Mouse (Mus musculus) stomach, postnatal 0 days (tissue): ENCODE results near the gene Mtfr1l. TPM values are rescaled to one million over a fixed set of nuclear protein-coding genes. Genes with fewer than 3 reads are reported as not detected.

ENCODE experiments used
- ATAC-seq: fragments of 200-750 bp; cut with Nextera tagmentation; 2 replicates; pipeline ENCODE4 v1.8.0; 2017; ENCODE audit not compliant: low FRiP score, low TSS enrichment
- DNase-seq: peaks from one replicate; pipeline ENCODE4 v3.0.0-alpha.2; 2016; ENCODE audit warnings: low spot score
- H3K27ac ChIP-seq: fragments of 300-500 bp; sonication (generic); replicated peaks from 2 replicates; pipeline ENCODE4 v1.5.1; 2014; ENCODE audit warnings: mild to moderate bottlenecking, control low read depth
- H3K27me3 ChIP-seq: fragments of 300-500 bp; sonication (generic); 2 replicates; pipeline ENCODE4 v1.6.1; 2014; ENCODE audit warnings: low read length; ENCODE audit not compliant: control insufficient read depth, insufficient read depth
- H3K36me3 ChIP-seq: fragments of 300-500 bp; sonication (generic); 2 replicates; pipeline ENCODE4 v1.6.1; 2014; ENCODE audit warnings: low read length, mixed read lengths; ENCODE audit not compliant: control insufficient read depth, insufficient read depth
- H3K4me1 ChIP-seq: fragments of 300-500 bp; sonication (generic); replicated peaks from 2 replicates; pipeline ENCODE4 v1.6.1; 2014; ENCODE audit warnings: antibody characterized with exemption; ENCODE audit not compliant: control insufficient read depth, insufficient read depth
- H3K4me2 ChIP-seq: fragments of 300-500 bp; sonication (generic); replicated peaks from 2 replicates; pipeline ENCODE4 v1.6.1; 2014; ENCODE audit warnings: low read depth, mild to moderate bottlenecking, control low read depth, moderate library complexity
- H3K4me3 ChIP-seq: fragments of 300-500 bp; sonication (generic); 2 replicates; pipeline ENCODE4 v1.5.1; 2014; ENCODE audit warnings: low read depth, low read length, control low read depth
- H3K9ac ChIP-seq: fragments of 300-500 bp; sonication (generic); 2 replicates; pipeline ENCODE4 v1.6.1; 2014; ENCODE audit warnings: mild to moderate bottlenecking, low read length, control low read depth, mixed read lengths
- H3K9me3 ChIP-seq: fragments of 300-500 bp; sonication (generic); 2 replicates; pipeline ENCODE4 v1.6.1; 2016; ENCODE audit warnings: low read length; ENCODE audit not compliant: control insufficient read depth
- CTCF ChIP-seq: IDR thresholded peaks from 2 replicates; pipeline ENCODE4 v1.5.1; 2016; ENCODE audit warnings: antibody characterized with exemption, low read depth, mild to moderate bottlenecking, moderate library complexity
- EP300 ChIP-seq: optimal IDR thresholded peaks from 2 replicates; pipeline ENCODE3; 2016; ENCODE audit warnings: antibody characterized with exemption
- WGBS: fragments of 180-500 bp; shearing (Covaris S2); extraction: QIAGEN DNeasy Blood & Tissue Kit; methylation state at CpG from one replicate; pipeline ENCODE4 v1.1.7; 2014; 5-methylcytosine and 5-hydroxymethylcytosine counted together
- polyA plus RNA-seq: library from polyadenylated mRNA; unstranded; fragments of >200 nt; fragmentation: Nextera tagmentation; extraction: Ambion mirVana; gene quantifications from 2 replicates; pipeline ENCODE4 v1.2.1, GENCODE M21; 2015

Mtfr1l gene
- polyA plus RNA-seq, 1 experiment from 2014 or later = 64.7 TPM

GRCm38 (mm10) chr4:134562014-134562413 lies 26.8 kb upstream of the Mtfr1l start:
- Histone ChIP-seq H3K4me3 (no peak overlapping the region), H3K4me1 (no peaks in the 10 kb centered on the region), H3K9ac (no peak overlapping the region), H3K36me3 (no peaks in the 10 kb centered on the region), H3K4me2 (no peak overlapping the region), H3K27me3 (no peaks in the 10 kb centered on the region), H3K9me3 (no peaks in the 10 kb centered on the region), H3K27ac (no peak overlapping the region)
- DNase-seq (no peak), ATAC-seq (no peak)
- 77% methylated on average over 2 of the region's 2 CpGs for WGBS
- TF ChIP-seq EP300 = no peak
- no peak for TF ChIP-seq CTCF

DNA sequence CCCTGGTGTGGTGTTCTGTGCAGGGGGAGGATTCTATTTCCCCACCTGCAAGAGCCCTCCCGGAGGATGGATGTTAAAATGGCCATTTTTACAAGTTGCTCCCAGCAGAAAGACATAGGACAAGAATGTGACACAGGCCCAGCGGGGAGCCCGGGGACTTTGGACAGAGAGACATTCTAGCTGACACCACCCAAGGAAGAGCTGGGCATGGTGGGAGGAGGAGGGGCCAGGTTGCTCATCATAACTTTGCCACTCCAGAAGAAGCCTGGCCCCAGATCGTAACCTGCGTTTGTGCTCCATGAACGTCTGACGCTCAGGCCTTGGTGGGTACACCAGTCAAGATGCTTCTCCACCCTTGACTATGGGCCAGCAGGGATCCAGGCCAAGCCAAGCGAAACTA lies 25.5 kb upstream of the Mtfr1l start:
- Histone ChIP-seq H3K4me1 (no peaks in the 10 kb centered on the region), H3K4me2 (no peak overlapping the region), H3K36me3 (no peaks in the 10 kb centered on the region), H3K9ac (no peak overlapping the region), H3K4me3 (no peak overlapping the region), H3K9me3 (no peaks in the 10 kb centered on the region), H3K27ac (no peak overlapping the region), H3K27me3 (no peaks in the 10 kb centered on the region)
- DNase-seq (no peak), ATAC-seq (no peak)
- WGBS = 89% methylated on average over 8 of the region's 8 CpGs
- no peak for TF ChIP-seq EP300
- no peak for TF ChIP-seq CTCF

GRCm38 (mm10) chr4:134559154-134559553 lies 24.0 kb upstream of the Mtfr1l start:
- Histone ChIP-seq H3K4me1 (no peaks in the 10 kb centered on the region), H3K36me3 (no peaks in the 10 kb centered on the region), H3K4me2 (no peak overlapping the region), H3K9me3 (no peaks in the 10 kb centered on the region), H3K27me3 (no peaks in the 10 kb centered on the region), H3K27ac (no peak overlapping the region), H3K9ac (no peak overlapping the region), H3K4me3 (no peak overlapping the region)
- WGBS = 72% methylated on average over 7 of the region's 7 CpGs
- TF ChIP-seq CTCF = no peak
- no peak for TF ChIP-seq EP300
- DNase-seq = no peak
- no peak for ATAC-seq

- Histone ChIP-seq H3K4me3 (no peak overlapping the region), H3K9me3 (no peaks in the 10 kb centered on the region), H3K9ac (no peak overlapping the region), H3K36me3 (no peaks in the 10 kb centered on the region), H3K4me2 (no peak overlapping the region), H3K27ac (no peak overlapping the region), H3K4me1 (no peaks in the 10 kb centered on the region), H3K27me3 (no peaks in the 10 kb centered on the region)
- TF ChIP-seq CTCF (no peak), EP300 (no peak)
- no peak for ATAC-seq
- DNase-seq = no peak
- 49% methylated on average over 9 of the region's 9 CpGs for WGBS
These were observed 23.5 kb upstream of the Mtfr1l start for GRCm38 (mm10) chr4:134558570-134559113.

- no peaks in the 10 kb centered on the region for H3K27me3 ChIP-seq
- ATAC-seq (no peak; the same call in 1 of the 2 replicates), DNase-seq (peak; percentile 52)
- no peaks in the 10 kb centered on the region for H3K9me3 ChIP-seq
- H3K4me2 ChIP-seq = no peak overlapping the region
- WGBS = 20% methylated on average over 15 of the region's 16 CpGs
- H3K9ac ChIP-seq = no peak overlapping the region
- H3K27ac ChIP-seq = 0 out of 2 replicates have a peak overlapping the region, but pooled peaks have one; percentile 4
- no peaks in the 10 kb centered on the region for H3K36me3 ChIP-seq
- no peak overlapping the region for H3K4me3 ChIP-seq
- no peak for TF ChIP-seq EP300
- 0 out of 2 replicates have a peak, but pooled peaks have one; percentile 17 for TF ChIP-seq CTCF
- H3K4me1 ChIP-seq = no peaks in the 10 kb centered on the region
These were observed 22.6 kb upstream of the Mtfr1l start for GRCm38 (mm10) chr4:134557626-134558249.

DNA sequence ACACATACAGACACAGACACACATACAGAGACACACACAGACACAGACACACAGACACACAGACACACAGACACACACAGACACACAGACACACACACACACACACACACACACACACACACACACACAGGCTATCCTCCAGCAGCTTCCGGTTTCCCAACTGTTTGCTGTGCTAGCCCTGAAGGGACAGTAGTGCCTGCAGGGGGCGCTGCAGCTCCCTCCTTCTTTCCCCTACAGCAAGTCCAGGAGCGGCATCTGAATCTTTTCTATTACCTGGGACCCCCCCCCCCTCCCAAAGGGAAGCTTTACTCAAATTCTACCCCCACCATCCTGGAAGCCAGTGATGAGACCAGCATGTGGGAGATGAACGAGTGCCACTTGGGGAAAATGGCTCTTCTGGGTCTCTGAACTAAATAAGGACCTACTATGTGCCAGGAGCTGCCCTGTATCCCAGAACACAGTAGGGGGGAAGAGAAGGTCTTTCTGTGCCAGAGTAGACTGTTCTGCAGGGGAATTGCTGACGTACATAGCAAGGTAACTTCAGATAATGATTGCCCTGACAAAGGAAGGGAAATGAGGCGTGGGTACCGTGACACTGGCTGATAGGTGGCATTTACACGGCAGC lies 20.9 kb upstream of the Mtfr1l start:
- DNase-seq (peak; percentile 53), ATAC-seq (no peak)
- no peak overlapping the region for H3K27ac ChIP-seq
- no peak overlapping the region for H3K4me3 ChIP-seq
- TF ChIP-seq CTCF (peak; percentile 66), EP300 (no peak)
- no peaks in the 10 kb centered on the region for H3K9me3 ChIP-seq
- no peaks in the 10 kb centered on the region for H3K27me3 ChIP-seq
- H3K36me3 ChIP-seq = no peaks in the 10 kb centered on the region
- H3K4me2 ChIP-seq = no peak overlapping the region
- 61% methylated on average over 8 of the region's 8 CpGs for WGBS
- H3K4me1 ChIP-seq = 0 out of 2 replicates have a peak, but pooled peaks cover 3% of the 10 kb centered on the region
- H3K9ac ChIP-seq = no peak overlapping the region
